Mouse (Mus musculus): ENCODE measurements around the gene Mrps26. TPM values are rescaled to one million over a fixed set of nuclear protein-coding genes. Genes with fewer than 3 reads are reported as not detected.

Gene Mrps26
- polyA plus RNA-seq, 1 experiment from 2014 or later: 86.5 TPM

GRCm38 (mm10) chr2:130591016-130591415 lies 27.5 kb downstream of the Mrps26 start:
- Histone ChIP-seq H3K27me3 (ENCODE audit: control insufficient read depth, insufficient read depth, low read length) (no peaks in the 10 kb centered on the region), H3K9ac (ENCODE audit: low read depth, low read length) (no peak overlapping the region), H3K36me3 (ENCODE audit: control insufficient read depth, insufficient read depth, low read length) (peaks cover 8% of the 10 kb centered on the region), H3K4me1 (replicated peaks; ENCODE audit: control insufficient read depth, insufficient read depth, low read length) (no peaks in the 10 kb centered on the region), H3K9me3 (ENCODE audit: control insufficient read depth, low read length) (no peaks in the 10 kb centered on the region), H3K4me3 (ENCODE audit: low read depth, low read length) (no peak overlapping the region), H3K4me2 (replicated peaks; ENCODE audit: low read depth, low read length) (no peak overlapping the region), H3K27ac (ENCODE audit: low read depth, low read length) (no peak overlapping the region)
- DNase-seq (ENCODE audit: low spot score) (no peak), ATAC-seq (ENCODE audit: low FRiP score) (no peak)
- 94% methylated on average over 2 of the region's 2 CpGs for WGBS

- H3K36me3 ChIP-seq (ENCODE audit: control insufficient read depth, insufficient read depth, low read length): peaks cover 8% of the 10 kb centered on the region
- H3K27me3 ChIP-seq (ENCODE audit: control insufficient read depth, insufficient read depth, low read length): no peaks in the 10 kb centered on the region
- H3K9me3 ChIP-seq (ENCODE audit: control insufficient read depth, low read length): no peaks in the 10 kb centered on the region
- H3K4me1 ChIP-seq (replicated peaks; ENCODE audit: control insufficient read depth, insufficient read depth, low read length): no peaks in the 10 kb centered on the region
- DNase-seq (ENCODE audit: low spot score) (no peak), ATAC-seq (ENCODE audit: low FRiP score) (no peak)
- 89% methylated on average over 1 of the region's 1 CpGs for WGBS
- no peak overlapping the region for H3K4me3 ChIP-seq (ENCODE audit: low read depth, low read length)
- no peak overlapping the region for H3K4me2 ChIP-seq (replicated peaks; ENCODE audit: low read depth, low read length)
- no peak overlapping the region for H3K27ac ChIP-seq (ENCODE audit: low read depth, low read length)
- no peak overlapping the region for H3K9ac ChIP-seq (ENCODE audit: low read depth, low read length)
Observed at GRCm38 (mm10) chr2:130595596-130595995, 32.1 kb downstream of the Mrps26 start.

- peaks cover 4% of the 10 kb centered on the region; the same call in 1 of the 2 replicates for H3K36me3 ChIP-seq (ENCODE audit: control insufficient read depth, insufficient read depth, low read length)
- peak; percentile 43 for DNase-seq (ENCODE audit: low spot score)
- 48% methylated on average over 1 of the region's 1 CpGs for WGBS
Observed at GRCm38 (mm10) chr2:130597601-130598010, 34.1 kb downstream of the Mrps26 start.

GRCm38 (mm10) chr2:130598399-130598798 lies 34.9 kb downstream of the Mrps26 start:
- ATAC-seq (ENCODE audit: low FRiP score) (no peak), DNase-seq (ENCODE audit: low spot score) (no peak)
- no peaks in the 10 kb centered on the region for H3K4me1 ChIP-seq (replicated peaks; ENCODE audit: control insufficient read depth, insufficient read depth, low read length)
- no peak overlapping the region for H3K9ac ChIP-seq (ENCODE audit: low read depth, low read length)
- WGBS: 79% methylated on average over 3 of the region's 3 CpGs
- H3K4me3 ChIP-seq (ENCODE audit: low read depth, low read length): no peak overlapping the region
- H3K27me3 ChIP-seq (ENCODE audit: control insufficient read depth, insufficient read depth, low read length): no peaks in the 10 kb centered on the region
- H3K36me3 ChIP-seq (ENCODE audit: control insufficient read depth, insufficient read depth, low read length): peaks cover 4% of the 10 kb centered on the region; the same call in 1 of the 2 replicates
- no peak overlapping the region for H3K4me2 ChIP-seq (replicated peaks; ENCODE audit: low read depth, low read length)
- no peaks in the 10 kb centered on the region for H3K9me3 ChIP-seq (ENCODE audit: control insufficient read depth, low read length)
- no peak overlapping the region for H3K27ac ChIP-seq (ENCODE audit: low read depth, low read length)

More at GRCm38 (mm10) chr2:130597601-130598010, 34.1 kb downstream of the Mrps26 start:
- H3K9me3 ChIP-seq (ENCODE audit: control insufficient read depth, low read length): no peaks in the 10 kb centered on the region
- no peak overlapping the region for H3K4me3 ChIP-seq (ENCODE audit: low read depth, low read length)
- H3K9ac ChIP-seq (ENCODE audit: low read depth, low read length): no peak overlapping the region
- no peaks in the 10 kb centered on the region for H3K4me1 ChIP-seq (replicated peaks; ENCODE audit: control insufficient read depth, insufficient read depth, low read length)
- no peaks in the 10 kb centered on the region for H3K27me3 ChIP-seq (ENCODE audit: control insufficient read depth, insufficient read depth, low read length)
- ATAC-seq (ENCODE audit: low FRiP score): 0 out of 2 replicates have a peak, but pooled peaks have one; percentile 38
- no peak overlapping the region for H3K4me2 ChIP-seq (replicated peaks; ENCODE audit: low read depth, low read length)
- H3K27ac ChIP-seq (ENCODE audit: low read depth, low read length): no peak overlapping the region

GRCm38 (mm10) chr2:130602195-130602594 lies 38.7 kb downstream of the Mrps26 start:
- Histone ChIP-seq H3K4me1 (replicated peaks; ENCODE audit: control insufficient read depth, insufficient read depth, low read length) (no peaks in the 10 kb centered on the region), H3K9me3 (ENCODE audit: control insufficient read depth, low read length) (no peaks in the 10 kb centered on the region), H3K4me3 (ENCODE audit: low read depth, low read length) (no peak overlapping the region), H3K27ac (ENCODE audit: low read depth, low read length) (no peak overlapping the region), H3K27me3 (ENCODE audit: control insufficient read depth, insufficient read depth, low read length) (no peaks in the 10 kb centered on the region), H3K36me3 (ENCODE audit: control insufficient read depth, insufficient read depth, low read length) (no peaks in the 10 kb centered on the region; the same call in 1 of the 2 replicates), H3K4me2 (replicated peaks; ENCODE audit: low read depth, low read length) (no peak overlapping the region), H3K9ac (ENCODE audit: low read depth, low read length) (no peak overlapping the region)
- WGBS: 91% methylated on average over 4 of the region's 4 CpGs
- DNase-seq (ENCODE audit: low spot score) (no peak), ATAC-seq (ENCODE audit: low FRiP score) (no peak)

GRCm38 (mm10) chr2:130613091-130613490 lies 49.5 kb downstream of the Mrps26 start:
- H3K27ac ChIP-seq (ENCODE audit: low read depth, low read length): no peak overlapping the region
- H3K9ac ChIP-seq (ENCODE audit: low read depth, low read length): no peak overlapping the region
- no peaks in the 10 kb centered on the region for H3K9me3 ChIP-seq (ENCODE audit: control insufficient read depth, low read length)
- DNase-seq (ENCODE audit: low spot score) (peak; percentile 41), ATAC-seq (ENCODE audit: low FRiP score) (no peak)
- H3K27me3 ChIP-seq (ENCODE audit: control insufficient read depth, insufficient read depth, low read length): no peaks in the 10 kb centered on the region
- no peak overlapping the region for H3K4me2 ChIP-seq (replicated peaks; ENCODE audit: low read depth, low read length)
- no peaks in the 10 kb centered on the region for H3K4me1 ChIP-seq (replicated peaks; ENCODE audit: control insufficient read depth, insufficient read depth, low read length)
- WGBS: 53% methylated on average over 3 of the region's 3 CpGs
- peaks cover 9% of the 10 kb centered on the region; the same call in 1 of the 2 replicates for H3K36me3 ChIP-seq (ENCODE audit: control insufficient read depth, insufficient read depth, low read length)
- H3K4me3 ChIP-seq (ENCODE audit: low read depth, low read length): no peak overlapping the region

Other genes starting within 250 kb of the Mrps26 start
- gene Cpxm1, start 166.2 kb upstream of the Mrps26 start, polyA plus RNA-seq (2014; fragmentation: Nextera tagmentation; extraction: Ambion mirVana): 31.8 and 32.1 TPM in 2 replicates
- gene Gm28372, start 158.5 kb upstream of the Mrps26 start, polyA plus RNA-seq (2014; fragmentation: Nextera tagmentation; extraction: Ambion mirVana): not detected in 2 replicates
- not detected in 2 replicates for gene 1700020A23Rik, start 158.5 kb upstream of the Mrps26 start, polyA plus RNA-seq (2014; fragmentation: Nextera tagmentation; extraction: Ambion mirVana)
- gene Tmem239, start 157.3 kb upstream of the Mrps26 start, polyA plus RNA-seq (2014; fragmentation: Nextera tagmentation; extraction: Ambion mirVana): not detected in 2 replicates
- 70.2 and 78.5 TPM in 2 replicates for gene Vps16, start 139.4 kb upstream of the Mrps26 start, polyA plus RNA-seq (2014; fragmentation: Nextera tagmentation; extraction: Ambion mirVana)
- gene Pced1a, start 139.0 kb upstream of the Mrps26 start, polyA plus RNA-seq (2014; fragmentation: Nextera tagmentation; extraction: Ambion mirVana): 8.1 and 10.3 TPM in 2 replicates
- 102 TPM in 2 replicates for gene Ptpra, start 113.5 kb upstream of the Mrps26 start, polyA plus RNA-seq (2014; fragmentation: Nextera tagmentation; extraction: Ambion mirVana)
- not detected in 2 replicates for gene Oxt, start 12.4 kb downstream of the Mrps26 start, polyA plus RNA-seq (2014; fragmentation: Nextera tagmentation; extraction: Ambion mirVana)
- not detected in 2 replicates for gene Avp, start 18.8 kb downstream of the Mrps26 start, polyA plus RNA-seq (2014; fragmentation: Nextera tagmentation; extraction: Ambion mirVana)
- gene Fastkd5, start 66.3 kb downstream of the Mrps26 start, polyA plus RNA-seq (2014; fragmentation: Nextera tagmentation; extraction: Ambion mirVana): 20.2 and 22.0 TPM in 2 replicates
- 16.3 and 17.3 TPM in 2 replicates for gene Ubox5, start 66.3 kb downstream of the Mrps26 start, polyA plus RNA-seq (2014; fragmentation: Nextera tagmentation; extraction: Ambion mirVana)
- gene Lzts3, start 79.1 kb downstream of the Mrps26 start, polyA plus RNA-seq (2014; fragmentation: Nextera tagmentation; extraction: Ambion mirVana): 0.98 and 1.6 TPM in 2 replicates
- gene Ddrgk1, start 100.9 kb downstream of the Mrps26 start, polyA plus RNA-seq (2014; fragmentation: Nextera tagmentation; extraction: Ambion mirVana): 50.2 and 57.7 TPM in 2 replicates
- gene Itpa, start 103.9 kb downstream of the Mrps26 start, polyA plus RNA-seq (2014; fragmentation: Nextera tagmentation; extraction: Ambion mirVana): 132 and 137 TPM in 2 replicates
- 0.15 and 0.39 TPM in 2 replicates for gene Slc4a11, start 133.8 kb downstream of the Mrps26 start, polyA plus RNA-seq (2014; fragmentation: Nextera tagmentation; extraction: Ambion mirVana)

Measured in hindbrain, embryonic 11.5 days (tissue).